9 mouse cellular contexts compared by ENCODE assay signal in the genomic region with DNA sequence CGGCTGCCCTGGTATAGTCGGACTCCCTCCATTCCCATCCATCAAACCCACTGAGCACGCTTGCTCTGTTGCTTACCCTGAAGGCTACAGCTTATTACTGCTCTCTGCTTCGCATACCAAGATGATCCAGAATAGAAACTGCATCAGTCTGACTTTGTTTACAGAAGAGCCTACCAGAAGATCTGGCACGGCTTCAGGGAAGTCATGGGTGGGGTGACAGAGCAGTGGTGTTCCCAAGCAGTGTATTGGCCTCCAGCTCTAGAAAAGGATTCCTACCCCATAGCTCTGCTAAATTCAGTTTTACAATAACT.
DNase-seq lines count a peak whose midpoint lies in the region; ATAC-seq and TF ChIP-seq lines count a peak whose summit lies in the region.
"Had no signal": no experiment of that assay in that cellular context is flagged by ENCODE, and none has a peak within 500 bp of the region (broad histone marks: within the 10 kb centered on the region; RNA-seq: fewer than 3 reads in every experiment).

No protein-coding gene starts in this region.

- no peaks in the 10 kb centered on the region for H3K36me3 ChIP-seq in kidney, adult 2 months (ENCODE audit: control insufficient read depth, insufficient read depth, low read length)
- H3K36me3 ChIP-seq in heart, postnatal 0 days (replicated peaks; ENCODE audit: control insufficient read depth, insufficient read depth, low read length) = no peaks in the 10 kb centered on the region
- no peaks in the 10 kb centered on the region for H3K36me3 ChIP-seq in limb, embryonic 10.5 days
- H3K36me3 ChIP-seq in neural tube, embryonic 15.5 days = no peaks in the 10 kb centered on the region
- H3K36me3 ChIP-seq: G1E had no signal

- H3K4me2 ChIP-seq in heart, postnatal 0 days (ENCODE audit: low read depth, low read length) = no peak overlapping the region
- H3K4me2 ChIP-seq in neural tube, embryonic 15.5 days = no peak overlapping the region

- no peaks in the 10 kb centered on the region for H3K4me1 ChIP-seq in kidney, adult 2 months (ENCODE audit: control insufficient read depth, insufficient read depth, low read length)
- H3K4me1 ChIP-seq in heart, postnatal 0 days (ENCODE audit: control insufficient read depth, insufficient read depth) = peaks cover 11% of the 10 kb centered on the region; the same call in 1 of the 2 replicates
- peaks cover 63% of the 10 kb centered on the region for H3K4me1 ChIP-seq in limb, embryonic 10.5 days
- H3K4me1 ChIP-seq in neural tube, embryonic 15.5 days = peaks cover 38% of the 10 kb centered on the region

- no peak for ATAC-seq in heart, postnatal 0 days (ENCODE audit: insufficient read depth, low read depth)
- peak; percentile 63 for ATAC-seq in neural tube, embryonic 15.5 days (ENCODE audit: low FRiP score)

- H3K4me3 ChIP-seq in kidney, adult 2 months (ENCODE audit: insufficient read depth, low read depth, low read length) = no peak overlapping the region
- no peak overlapping the region for H3K4me3 ChIP-seq in heart, postnatal 0 days (ENCODE audit: low read depth, low read length)
- H3K4me3 ChIP-seq in limb, embryonic 10.5 days = no peak overlapping the region
- H3K4me3 ChIP-seq in neural tube, embryonic 15.5 days (replicated peaks) = no peak overlapping the region

- 66% methylated on average over 5 of the region's 5 CpGs for WGBS in kidney, adult 2 months
- WGBS in heart, postnatal 0 days = 42% methylated on average over 5 of the region's 5 CpGs
- 65% methylated on average over 5 of the region's 5 CpGs for WGBS in limb, embryonic 10.5 days
- whole genome bisulfite sequencing in neural tube, embryonic 15.5 days = 26% methylated on average over 5 of the region's 5 CpGs

- H3K27ac ChIP-seq in kidney, adult 2 months (ENCODE audit: insufficient read depth, low read depth, low read length) = no peak overlapping the region
- peak overlapping the region; percentile 0; the same call in 1 of the 2 replicates for H3K27ac ChIP-seq in heart, postnatal 0 days (ENCODE audit: low read depth)
- H3K27ac ChIP-seq in limb, embryonic 10.5 days = peak overlapping the region; percentile 50
- peak overlapping the region; percentile 60; the same call in 1 of the 2 replicates for H3K27ac ChIP-seq in neural tube, embryonic 15.5 days (replicated peaks)

- peak; percentile 32 for DNase-seq in kidney, adult 2 months
- no peak for DNase-seq in kidney, adult 9 months
- no peak for DNase-seq in heart, postnatal 0 days (ENCODE audit: low spot score)
- no peak for DNase-seq in limb, embryonic 10.5 days (ENCODE audit: low spot score)
- no peak for DNase-seq in T-cell, adult 2 months (ENCODE audit: low spot score)
- no peak for DNase-seq in adrenal gland, postnatal 25 days
- DNase-seq in Muller cell, postnatal 12 days (ENCODE audit: inconsistent ontology term) = no peak

- H3K9ac ChIP-seq in heart, postnatal 0 days (replicated peaks; ENCODE audit: low read depth, low read length) = no peak overlapping the region
- no peak overlapping the region for H3K9ac ChIP-seq in neural tube, embryonic 15.5 days (replicated peaks)

- no peak for TF ChIP-seq EP300 in heart, postnatal 0 days (IDR thresholded peaks at IDR 0.05; ENCODE audit: low read depth)

- TF ChIP-seq CTCF in kidney, adult 2 months (conservative IDR thresholded peaks at IDR 0.05; ENCODE audit: insufficient read depth, insufficient read length, low read depth, low read length) = no peak
- no peak for TF ChIP-seq CTCF in heart, postnatal 0 days (IDR thresholded peaks at IDR 0.05; ENCODE audit: low read depth)

- TF ChIP-seq POLR2A in kidney, adult 2 months (IDR thresholded peaks at IDR 0.05; ENCODE audit: low read depth, low read length) = no peak

- no peaks in the 10 kb centered on the region for H3K27me3 ChIP-seq in kidney, adult 2 months (replicated peaks; ENCODE audit: control insufficient read depth, insufficient read depth, low read length)
- no peaks in the 10 kb centered on the region for H3K27me3 ChIP-seq in heart, postnatal 0 days (ENCODE audit: control insufficient read depth, insufficient read depth, low read length)
- H3K27me3 ChIP-seq in limb, embryonic 10.5 days (ENCODE audit: low read depth, poor library complexity, severe bottlenecking) = no peaks in the 10 kb centered on the region
- no peaks in the 10 kb centered on the region for H3K27me3 ChIP-seq in neural tube, embryonic 15.5 days (replicated peaks)

- H3K9me3 ChIP-seq in heart, postnatal 0 days (replicated peaks; ENCODE audit: control insufficient read depth, low read length) = no peaks in the 10 kb centered on the region
- no peaks in the 10 kb centered on the region for H3K9me3 ChIP-seq in limb, embryonic 10.5 days (replicated peaks)
- H3K9me3 ChIP-seq in neural tube, embryonic 15.5 days (replicated peaks) = no peaks in the 10 kb centered on the region
- H3K9me3 ChIP-seq: G1E had no signal
